Mouse (Mus musculus) cerebellum, adult 11 months (tissue): Measurements from ENCODE around the gene Rfx3.
A peak's percentile ranks its signal among the peaks of the same experiment; 100 is the strongest.

ENCODE experiments used
- DNase-seq: peaks from one replicate; pipeline ENCODE4 v3.0.0; 2022

Rfx3 gene

DNA sequence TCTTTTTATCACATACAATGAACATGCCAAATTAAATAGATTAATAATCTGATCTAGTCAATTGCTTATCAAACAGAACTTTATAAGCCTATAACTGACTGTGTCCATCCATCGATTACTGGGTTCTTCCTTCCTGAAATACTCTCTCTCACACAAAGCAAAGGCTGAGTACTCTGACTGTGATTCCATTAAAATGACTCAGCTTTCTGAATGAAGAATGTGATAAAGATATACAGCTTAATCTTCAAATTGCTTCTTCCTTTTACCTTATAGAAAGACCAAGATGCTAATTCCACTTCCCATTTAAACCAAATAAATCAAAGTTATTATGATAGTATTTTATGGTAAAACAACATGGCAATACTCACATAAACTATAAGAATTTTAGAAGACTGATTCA, 105.8 kb downstream of the Rfx3 start:
- DNase-seq, result no peak

DNA sequence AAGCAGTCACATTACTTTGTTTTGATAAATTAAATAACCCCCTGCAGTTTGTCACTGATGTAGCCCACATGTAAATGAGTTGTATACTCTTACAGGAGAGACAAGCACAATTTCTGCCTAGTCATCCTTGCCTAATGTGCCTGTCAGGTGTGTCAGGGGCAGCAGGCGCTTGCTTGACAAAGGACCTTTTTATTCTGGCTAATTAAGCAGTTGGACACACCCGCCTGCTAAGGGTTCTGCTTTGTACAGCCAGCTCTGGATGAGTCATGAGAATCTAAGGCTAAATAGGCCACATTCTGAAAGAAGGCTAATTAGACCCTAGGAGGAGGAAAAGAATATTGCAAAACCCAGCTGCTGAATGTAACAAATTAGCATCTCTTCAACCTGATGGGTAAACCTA, 106.3 kb downstream of the Rfx3 start:
- peak; percentile 32 for DNase-seq

DNA sequence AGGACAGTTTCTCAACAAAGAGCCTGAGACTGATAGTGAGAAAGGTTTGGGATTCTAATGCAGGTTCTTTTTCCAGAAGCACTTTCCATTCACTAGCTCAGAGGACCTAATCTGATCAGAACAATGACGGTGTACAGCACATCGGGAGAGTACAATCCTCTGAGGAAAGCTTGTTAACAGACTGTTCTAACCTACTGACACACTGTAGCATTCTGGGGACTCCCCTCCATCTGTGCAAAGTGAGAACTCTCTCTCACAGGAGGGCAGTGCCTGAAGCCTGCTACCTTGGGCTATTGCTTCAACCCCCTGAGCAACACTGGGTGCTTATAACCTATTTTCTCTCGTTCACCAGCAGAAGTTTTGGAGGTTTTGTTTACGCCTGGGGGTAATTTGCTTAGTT, 106.8 kb downstream of the Rfx3 start:
- no peak for DNase-seq

DNA sequence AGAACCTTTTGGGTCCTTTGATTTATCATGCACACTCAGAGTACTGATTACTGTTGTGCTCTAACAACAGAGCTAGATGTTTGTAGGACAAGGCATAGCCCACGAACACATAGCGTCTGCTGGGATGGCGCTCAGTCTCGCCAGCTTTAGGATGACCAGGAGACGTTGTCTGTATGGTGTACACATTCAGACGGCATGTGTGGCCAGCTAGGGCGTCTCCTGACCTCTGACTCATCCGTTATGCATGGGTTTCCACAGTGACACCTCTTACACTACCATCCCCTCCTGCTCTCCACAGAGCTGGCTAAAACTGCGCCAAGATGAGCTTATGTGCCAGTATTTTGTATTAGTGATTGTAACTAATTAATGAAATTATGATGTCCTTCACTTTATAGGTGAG, 108.4 kb downstream of the Rfx3 start:
- no peak for DNase-seq

DNA sequence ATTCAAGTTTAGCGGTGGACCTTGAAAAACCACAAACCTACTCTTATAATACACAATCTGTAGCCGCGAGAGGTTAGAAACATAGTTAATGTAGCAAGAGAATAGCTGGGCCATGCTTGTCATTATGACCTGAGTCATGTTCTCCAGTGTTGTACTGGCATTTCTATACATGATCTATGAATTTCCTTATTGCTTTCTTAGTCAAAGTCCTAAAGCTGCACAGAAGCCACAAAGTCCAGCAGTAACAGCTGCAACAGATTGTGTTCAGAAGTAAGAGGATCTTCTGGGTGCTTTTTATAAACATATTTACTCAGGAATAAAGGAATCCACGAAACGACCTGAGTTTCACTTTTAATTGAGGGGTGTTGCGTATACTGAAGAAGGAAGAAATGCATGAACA, 109.3 kb downstream of the Rfx3 start:
- no peak for DNase-seq

DNA sequence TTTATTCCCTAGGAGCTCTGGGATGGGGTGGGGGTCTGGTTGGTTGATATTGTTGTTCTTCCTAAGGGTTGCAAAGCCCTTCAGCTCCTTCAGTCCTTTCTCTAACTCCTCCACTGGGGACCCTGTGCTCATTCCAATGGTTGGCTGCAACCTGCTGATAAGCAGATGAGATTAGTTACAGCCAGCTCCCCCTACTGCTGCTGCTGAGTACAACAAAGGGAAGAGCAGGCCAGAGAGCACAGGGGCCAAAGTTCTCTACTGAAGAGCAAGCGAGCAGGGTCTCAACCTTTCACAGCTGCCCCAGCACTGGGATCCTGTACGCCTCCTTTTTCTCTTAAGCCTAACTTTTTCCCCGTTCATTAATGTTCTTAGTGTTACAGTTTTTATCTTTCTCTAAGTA, 126.4 kb downstream of the Rfx3 start:
- DNase-seq, result no peak

DNA sequence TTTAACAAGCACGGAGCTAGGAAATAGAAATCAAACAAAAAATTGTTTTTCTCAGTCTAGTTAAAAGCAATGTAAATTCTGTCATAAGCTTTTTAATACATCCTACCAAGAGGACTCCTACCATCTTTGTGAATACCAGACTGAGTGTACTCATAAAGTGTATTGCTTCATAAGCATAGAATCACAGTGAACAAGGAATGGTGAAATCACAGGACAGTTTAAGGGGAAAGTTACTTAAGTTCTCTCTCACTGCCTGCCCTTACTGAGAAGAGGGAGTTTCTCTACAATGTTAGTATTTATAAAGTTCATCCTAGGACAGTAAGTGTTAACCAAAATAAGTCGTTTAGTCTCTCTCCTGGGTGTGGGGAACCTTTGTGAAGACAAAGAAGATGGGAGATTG, 133.5 kb downstream of the Rfx3 start:
- DNase-seq, result no peak

DNA sequence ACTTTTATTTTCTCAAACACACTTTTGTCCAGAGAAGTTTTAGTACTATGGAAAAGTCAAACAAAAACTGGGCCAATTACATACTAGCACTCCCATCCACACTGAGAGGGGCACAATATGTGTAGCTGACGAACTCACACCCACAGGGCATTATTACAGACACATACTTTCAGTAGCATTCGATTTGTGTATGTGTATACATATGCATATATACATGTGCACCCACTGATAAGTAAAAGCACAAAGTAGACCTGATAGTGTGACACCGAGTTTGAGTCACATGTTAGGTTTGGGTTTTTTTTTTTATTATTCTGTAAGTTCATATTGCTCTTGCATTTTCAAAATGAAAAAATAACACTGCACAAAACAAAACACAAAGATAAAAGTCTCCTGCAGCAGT, 140.2 kb downstream of the Rfx3 start:
- no peak for DNase-seq

DNA sequence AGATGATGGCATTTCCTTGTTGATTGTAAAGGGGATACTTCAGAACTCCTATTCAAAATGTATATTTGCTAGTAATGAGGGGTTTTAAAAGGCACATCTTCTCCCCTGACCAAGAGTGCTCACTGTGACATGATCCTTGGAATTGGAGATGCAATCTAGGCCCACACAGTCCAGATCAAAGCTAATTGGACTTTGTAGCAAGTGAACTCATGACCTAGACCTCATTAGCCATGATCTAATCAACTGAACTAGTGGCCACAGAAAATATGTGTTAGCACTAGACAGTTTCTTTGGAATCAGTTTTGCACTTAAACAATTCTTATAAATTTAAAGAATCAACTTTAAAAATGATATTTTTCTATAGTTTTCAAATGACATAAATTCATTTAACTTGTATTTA, 151.3 kb downstream of the Rfx3 start:
- no peak for DNase-seq

DNA sequence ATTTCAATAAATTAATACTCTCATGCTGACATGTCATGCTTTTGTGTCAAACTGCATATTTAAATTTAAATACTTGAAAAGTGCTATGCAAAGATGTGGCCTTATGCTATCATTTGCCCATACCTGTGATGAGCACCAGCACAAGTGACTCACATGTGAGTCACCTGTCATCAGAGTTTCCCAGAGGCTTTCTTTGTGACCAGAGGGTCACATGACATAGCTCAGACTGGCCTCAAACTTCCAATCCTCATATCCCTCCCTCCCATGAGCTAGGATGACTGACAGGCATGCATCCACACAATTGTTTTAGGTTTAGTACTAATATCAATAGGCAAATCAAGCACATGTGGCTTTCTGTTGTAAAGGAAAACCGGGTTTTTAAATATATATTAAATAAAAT, 162.0 kb downstream of the Rfx3 start:
- DNase-seq, result no peak

DNA sequence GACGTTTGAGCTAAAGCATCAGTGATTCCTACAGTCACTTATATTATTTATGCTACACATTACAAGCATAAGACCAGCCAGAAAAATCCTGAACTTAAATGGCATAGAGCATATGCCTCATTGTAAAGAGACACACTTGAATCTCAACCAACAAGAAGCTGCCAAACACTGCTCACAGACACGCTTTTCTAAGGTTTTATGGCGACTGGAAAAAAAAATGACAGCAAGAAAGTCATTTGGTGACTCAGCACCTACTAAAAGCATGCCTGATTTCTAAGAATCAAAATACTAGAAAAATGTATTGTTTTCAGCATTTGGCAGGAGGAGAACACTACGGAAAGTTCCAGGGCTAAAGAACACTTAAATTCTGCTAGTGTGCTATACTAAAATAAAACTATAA, 163.9 kb downstream of the Rfx3 start:
- DNase-seq, result no peak

DNA sequence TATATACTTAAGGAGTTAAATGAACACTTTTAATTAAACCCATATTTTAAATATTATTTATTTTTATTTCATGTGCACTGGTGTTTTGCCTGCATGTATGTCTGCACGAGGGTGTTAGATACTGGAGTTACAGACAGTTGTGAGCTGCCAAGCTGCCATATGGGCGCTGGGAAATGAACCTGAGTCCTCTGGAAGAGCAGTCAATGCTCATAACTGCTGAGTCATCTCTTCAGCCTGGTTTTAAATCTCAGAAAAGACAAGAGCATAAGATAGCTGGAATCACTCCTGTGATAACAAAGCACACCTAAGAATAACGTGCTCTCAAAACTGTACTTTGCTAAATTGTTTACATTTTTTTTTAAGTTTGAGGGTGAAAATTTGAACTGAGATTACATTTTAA, 172.3 kb downstream of the Rfx3 start:
- DNase-seq, result no peak

DNA sequence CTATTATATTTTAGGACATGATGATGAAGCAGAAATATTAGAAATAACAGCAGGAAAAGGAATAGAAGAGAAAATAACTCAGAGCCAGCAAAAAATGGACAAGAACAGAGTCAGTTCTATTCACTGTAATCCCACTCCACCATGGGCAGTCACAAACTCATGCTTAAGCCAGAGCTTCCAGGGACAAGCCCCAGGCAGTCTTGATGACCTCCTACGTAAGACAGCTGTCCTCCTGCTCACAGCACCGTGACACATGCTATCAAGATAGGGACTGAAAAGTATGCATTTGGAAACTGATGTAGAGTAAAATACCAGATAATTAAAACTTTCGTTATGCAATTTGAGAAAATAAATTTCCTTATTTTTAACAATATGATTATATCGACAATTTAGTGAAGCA, 172.9 kb downstream of the Rfx3 start:
- DNase-seq, result no peak

DNA sequence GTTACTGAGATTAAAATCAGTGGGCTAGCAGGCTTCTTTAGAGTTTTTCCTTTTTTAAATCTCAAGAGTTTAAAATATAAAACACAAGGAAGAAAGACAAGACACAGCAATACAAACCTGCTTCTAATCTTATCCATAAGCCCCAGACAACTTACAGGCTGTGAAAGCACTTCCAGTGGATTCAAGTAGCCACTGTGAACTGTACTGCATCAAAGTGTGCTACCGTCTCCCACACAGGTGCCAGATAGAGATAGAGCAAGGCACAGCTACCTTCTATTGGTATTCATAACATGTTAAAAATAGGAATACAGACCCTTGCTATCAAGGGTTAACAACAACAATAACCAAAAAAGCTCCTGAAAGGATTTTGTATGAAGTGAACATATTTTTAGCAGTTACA, 178.5 kb downstream of the Rfx3 start:
- DNase-seq, result no peak

DNA sequence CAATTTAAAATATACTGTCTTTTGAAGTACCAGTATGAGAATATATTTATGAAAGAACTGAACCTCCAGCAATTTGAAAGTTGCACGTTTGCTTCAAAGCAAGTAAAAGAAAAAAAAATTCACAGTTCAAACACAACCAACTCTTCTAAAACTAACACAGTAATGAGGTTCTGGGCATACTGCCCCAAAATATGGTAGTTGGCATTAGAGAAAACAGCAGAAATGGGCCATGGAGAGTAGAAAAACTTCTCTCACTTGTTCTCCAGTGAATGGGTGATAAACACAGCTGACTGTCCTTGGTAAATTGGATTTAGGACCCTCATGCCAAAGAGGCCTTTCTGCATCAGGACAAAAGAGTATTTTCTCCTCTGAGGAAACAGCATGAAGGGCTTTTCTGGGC, 182.7 kb downstream of the Rfx3 start:
- DNase-seq, result no peak

DNA sequence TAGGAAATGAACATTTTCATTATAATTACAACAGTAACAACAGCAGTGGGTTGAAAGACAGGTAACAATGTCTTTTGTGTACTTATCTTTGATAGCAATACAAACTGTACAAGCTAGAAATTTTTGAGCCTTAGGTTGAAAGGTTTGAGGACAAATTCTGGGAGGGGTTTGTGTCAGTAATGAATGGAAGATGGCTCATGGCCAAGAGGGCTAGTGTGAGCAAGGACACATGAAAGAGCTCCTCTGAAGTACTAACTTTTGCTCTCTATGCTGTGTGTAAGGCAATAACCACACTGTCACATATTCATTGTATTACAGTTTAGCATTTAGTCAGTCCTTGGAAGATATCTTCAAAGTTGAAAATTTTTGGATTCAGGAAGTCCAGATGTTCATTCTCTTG, 193.3 kb downstream of the Rfx3 start:
- DNase-seq, result no peak

DNA sequence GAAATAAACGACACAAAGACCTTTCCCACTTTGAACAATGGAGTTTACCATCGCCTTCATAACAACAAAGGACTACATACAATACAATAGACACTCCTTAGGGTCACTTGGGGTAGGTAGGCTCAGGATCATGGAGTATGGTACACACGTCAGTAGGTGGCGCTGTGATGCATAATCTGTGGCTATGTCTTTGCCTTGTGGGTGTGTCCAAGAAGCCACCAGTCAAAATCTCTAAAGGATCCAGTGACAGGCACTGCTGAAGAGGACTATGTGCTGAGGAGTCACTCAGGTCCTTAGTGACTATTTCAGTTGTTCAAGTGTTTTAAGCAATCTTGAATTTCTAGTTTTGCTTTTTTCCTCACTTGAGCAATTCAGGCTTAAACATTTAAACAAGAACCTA, 230.9 kb downstream of the Rfx3 start:
- peak; percentile 25 for DNase-seq

DNA sequence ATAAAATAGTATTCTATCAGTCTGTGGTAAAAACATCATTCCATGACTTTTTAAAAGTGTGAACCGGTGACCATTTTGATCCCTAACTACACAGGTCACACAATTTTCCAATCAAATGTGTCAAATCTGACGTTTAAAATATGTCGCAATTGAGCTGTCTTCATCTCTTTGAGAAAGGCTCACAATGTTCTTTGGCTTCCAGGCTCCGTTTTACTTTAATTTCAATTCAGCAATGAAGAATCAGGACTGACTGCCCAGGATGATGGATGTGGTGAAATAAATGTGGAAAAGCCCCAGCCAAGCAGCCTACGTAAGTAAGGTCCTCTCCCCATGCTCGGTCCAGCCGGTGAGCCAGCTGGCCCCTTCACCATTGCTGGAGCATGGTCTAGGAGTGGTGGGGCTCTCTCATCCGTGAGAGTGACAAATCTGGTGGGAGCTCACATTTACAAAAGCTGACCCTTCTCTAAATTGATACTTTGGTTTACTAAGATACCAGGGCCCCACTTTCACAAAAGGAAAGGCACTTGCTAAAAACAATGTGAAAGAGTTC, 240.2 kb downstream of the Rfx3 start:
- no peak for DNase-seq

DNA sequence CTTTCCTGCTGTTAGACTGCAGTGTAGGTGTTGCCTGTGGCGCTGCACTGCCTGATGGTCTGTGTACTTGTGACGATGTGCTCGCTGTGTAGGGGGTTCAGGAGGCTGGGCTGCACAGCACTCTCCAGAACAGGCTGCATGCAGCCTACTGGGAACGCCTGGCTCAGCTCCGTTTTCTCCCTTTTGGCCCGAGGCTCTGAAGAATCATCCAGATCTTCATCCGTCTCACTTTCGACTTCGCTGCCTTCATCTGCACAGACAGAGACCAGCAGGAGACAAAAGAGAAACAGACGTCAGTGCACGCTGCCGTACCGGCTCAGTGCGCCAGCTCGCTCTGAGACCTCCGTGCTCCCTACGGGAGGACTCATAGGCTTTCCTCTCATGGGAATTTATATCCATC, 242.5 kb downstream of the Rfx3 start:
- no peak for DNase-seq

DNA sequence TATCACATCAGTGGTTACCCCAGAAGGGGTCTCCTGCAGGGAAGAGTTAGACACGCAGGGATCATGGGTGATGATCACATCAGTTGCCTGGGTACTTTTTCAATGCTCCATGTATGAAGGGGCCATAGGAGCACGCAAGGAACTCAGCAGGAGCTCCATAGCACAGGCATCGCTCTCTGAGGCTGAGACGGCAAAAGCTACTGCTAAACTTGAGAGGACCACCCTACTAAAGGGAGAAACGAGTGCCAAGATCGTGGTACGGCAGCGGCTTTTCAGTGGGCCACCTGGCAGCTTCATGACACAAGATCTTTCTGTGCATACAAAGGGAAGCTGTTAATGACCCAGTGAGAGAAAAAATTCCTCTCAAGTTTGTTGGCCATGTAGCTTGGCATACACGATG, 250.7 kb downstream of the Rfx3 start:
- no peak for DNase-seq

DNA sequence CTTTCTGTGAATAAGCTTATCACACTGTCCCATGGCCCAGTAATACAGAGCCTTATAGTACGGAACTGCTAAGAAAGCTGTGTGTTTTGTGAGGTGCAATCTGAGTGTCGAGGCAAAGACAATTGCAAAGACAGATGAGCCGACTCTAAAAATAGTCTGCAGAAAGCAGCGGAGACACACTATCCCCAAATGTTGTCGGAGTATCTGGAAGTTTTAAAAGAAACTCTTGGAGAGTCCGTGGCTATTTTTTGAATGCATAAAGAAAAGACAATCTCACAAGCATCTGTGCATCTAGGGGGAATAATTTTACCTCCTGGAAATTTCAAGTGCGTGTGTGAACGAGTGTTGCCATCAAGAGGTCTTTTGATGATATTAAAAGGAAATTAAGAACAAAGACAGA, 251.6 kb downstream of the Rfx3 start:
- DNase-seq, result no peak

DNA sequence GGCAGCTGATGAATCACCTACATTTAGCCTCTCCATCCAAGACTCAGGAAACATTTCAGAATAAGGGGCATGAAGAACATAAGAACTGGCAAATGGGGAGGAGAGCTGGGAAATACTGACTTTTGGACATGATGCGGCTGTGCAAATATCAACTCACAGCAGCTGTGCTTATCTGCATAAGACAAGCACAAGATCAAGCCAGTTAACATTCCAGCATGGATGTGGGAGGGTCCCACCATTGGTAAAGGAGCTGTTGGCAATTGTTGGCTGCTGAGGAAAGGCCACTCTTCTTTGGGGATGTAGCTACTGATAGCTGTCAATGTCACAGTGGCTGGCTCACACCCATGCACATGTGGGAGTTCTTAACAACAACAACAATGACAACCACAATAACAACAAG, 263.7 kb downstream of the Rfx3 start:
- no peak for DNase-seq

DNA sequence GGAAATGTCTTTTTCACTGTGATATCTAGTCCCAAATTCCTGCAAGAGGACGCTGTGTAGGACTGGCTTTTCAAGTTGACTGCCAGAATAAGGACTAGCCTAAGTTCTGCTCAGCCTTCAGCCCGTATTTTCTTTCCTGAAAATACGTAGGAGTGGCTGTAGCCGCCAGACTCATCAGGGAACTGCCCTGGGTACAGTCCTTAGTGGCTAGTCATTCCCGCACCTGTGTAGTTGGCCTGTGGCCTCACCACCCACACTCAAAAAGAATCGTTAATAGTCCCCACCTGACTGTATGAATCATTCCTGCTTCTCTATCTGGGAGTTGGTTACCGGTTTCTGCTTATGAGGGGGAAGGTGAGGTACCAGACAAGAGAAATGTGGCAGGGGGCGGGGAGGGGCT, 272.1 kb downstream of the Rfx3 start:
- no peak for DNase-seq

DNA sequence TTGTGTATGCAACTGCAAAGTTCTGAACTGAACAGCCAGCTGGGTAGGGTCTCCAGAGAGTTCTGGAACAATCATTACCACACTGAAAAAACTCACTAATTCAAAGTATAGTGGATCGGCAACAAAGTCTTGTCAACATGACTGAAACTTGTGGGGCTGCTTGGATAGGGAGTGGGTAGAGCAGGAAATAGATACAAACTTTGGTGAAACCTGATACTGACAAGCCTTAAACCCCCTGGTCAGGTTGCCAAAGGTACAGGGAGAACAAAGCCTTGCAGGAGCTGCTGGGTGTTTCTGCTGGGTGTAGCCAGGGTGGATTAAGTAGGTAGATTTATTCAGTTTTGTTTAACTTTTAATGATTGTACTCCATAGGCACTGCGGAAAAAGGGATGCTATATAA, 274.4 kb downstream of the Rfx3 start:
- no peak for DNase-seq

DNA sequence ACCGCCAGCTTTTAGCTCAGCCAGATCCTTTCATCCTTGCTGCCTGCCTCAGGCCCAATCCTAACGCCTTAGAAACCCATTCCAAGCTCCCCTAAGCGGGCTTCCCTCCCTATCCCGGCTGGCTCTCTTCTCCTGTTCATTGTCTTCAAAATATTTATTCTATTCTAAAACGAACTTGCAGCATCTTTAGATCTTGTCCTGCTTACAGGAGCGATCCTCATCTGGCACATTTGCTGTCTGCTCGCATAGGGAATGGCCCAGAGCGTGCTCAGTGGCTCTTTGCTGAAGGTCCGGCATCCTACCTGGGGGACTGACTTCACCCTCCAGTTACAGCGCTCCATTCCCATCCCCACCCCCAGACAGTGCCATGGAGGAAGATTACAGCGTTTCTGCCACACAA, 292.0 kb downstream of the Rfx3 start:
- DNase-seq, result no peak

DNA sequence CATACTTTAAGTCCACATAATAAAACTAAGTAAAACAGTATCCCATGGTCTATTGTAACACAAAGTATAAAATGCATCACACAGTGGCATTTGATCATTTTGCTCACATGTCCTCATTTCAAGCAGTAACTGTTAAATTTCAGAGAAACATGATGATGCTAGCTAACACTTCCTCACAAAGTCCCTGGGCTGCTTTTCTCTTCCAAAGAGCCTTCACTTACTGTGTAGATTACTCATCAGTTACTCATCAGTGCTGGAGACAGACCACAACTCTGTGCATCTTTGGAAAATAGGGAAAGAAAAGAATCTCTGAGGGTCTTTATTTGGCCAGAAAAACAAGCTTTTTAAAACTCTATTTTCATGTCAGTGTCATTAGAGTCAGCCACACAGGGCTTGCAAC, 294.7 kb downstream of the Rfx3 start:
- DNase-seq, result no peak
